Mouse (Mus musculus) c-Kit-positive CD71-positive TER-119-positive erythroid progenitor cells, embryonic 14.5 days (primary cell): ENCODE results near the gene Gatad1.
"Not testable (repeated sequence)": the region's sequence is repeated elsewhere in the genome, so short reads cannot be mapped to it uniquely, and the experiment has no call there.

Experiments
- DNase-seq: peaks from one replicate; pipeline ENCODE4 v3.0.0-alpha.2; 2013; ENCODE audit warnings: low spot score

Gene Gatad1

DNA sequence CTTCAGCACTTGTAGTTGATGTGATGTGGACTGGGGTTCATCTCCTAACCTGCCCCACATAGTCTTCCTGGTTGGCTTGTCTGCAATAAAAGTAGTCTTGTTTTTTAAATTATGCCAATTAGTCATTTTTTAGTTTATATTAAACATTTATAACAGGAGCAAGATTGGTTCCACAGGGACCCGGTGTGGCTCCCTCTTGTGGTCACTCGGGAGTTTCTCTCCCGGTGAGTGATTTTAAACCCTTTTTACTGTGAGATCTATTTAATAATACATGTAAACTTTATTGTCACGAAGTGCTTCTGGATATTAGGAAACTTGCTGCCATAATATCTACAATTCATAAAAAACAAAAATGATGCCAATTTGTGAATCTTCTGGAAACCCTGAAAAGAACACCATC is 23.0 kb downstream of the Gatad1 start:
- peak; percentile 31 for DNase-seq

DNA sequence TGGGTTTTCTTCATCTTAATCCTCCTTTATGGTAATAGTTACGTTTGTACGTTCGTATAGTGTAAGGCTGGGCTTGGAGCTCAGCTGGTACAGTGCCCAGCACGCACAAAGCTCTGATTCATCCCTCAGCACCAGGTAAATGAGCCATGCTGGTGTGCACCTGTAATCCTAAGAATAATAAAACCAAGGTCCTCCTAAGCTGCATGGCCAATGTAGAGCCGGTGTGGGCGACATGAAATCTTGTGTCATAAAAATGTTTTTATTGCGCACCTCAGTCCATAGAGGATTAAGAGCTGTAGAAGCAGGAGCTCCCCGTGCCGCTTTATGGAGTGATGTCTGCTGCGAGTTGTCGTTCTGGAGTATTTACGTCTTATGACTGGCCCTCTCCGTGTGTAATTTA is 23.7 kb downstream of the Gatad1 start:
- DNase-seq: no peak

- DNase-seq: no peak
These were observed 24.7 kb downstream of the Gatad1 start for GRCm38 (mm10) chr5:3632285-3632684.

- DNase-seq: no peak
These were observed 25.3 kb downstream of the Gatad1 start for GRCm38 (mm10) chr5:3631512-3632271.

GRCm38 (mm10) chr5:3630055-3630454 is 26.9 kb downstream of the Gatad1 start:
- no peak for DNase-seq

DNA sequence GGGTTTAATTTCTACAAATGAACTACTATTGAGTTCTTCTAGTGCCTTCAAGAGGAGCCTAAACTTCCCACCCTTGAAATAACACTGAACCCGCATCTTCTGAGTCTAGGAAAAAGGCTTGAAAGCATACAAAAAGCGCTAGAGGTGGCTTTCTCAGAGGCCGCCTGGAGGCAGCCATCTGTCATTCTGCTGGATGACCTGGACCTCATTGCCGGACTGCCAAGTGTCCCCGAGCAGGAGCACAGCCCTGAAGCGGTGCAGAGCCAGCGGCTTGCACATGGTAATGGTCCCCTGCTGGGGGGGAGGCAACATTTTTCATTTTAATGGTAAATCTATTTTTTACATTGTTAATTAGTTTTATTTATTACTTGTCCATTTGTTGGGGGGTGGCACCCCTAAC is 36.5 kb downstream of the Gatad1 start:
- DNase-seq: no peak

- DNase-seq: not testable (repeated sequence)
These were observed 45.1 kb downstream of the Gatad1 start for GRCm38 (mm10) chr5:3611835-3612234.

DNA sequence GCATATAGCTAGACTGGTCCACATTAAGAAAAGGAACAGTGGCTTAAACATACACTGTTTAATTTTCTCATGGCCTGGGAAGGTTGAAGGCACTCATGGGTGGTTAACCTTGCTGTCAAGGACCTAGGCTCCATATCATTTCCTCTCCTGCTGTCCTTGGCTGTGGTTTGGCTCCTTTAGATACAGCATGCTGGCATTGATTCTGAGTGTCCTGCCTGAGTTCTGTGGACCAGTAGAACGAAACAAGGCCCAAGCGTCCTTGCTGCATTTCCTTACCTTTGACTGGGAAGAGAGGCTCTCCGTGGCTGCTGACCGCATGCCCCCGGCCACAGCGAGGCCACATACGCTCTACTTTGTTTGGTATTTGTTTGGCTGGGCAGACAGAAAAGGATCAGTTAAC is 47.7 kb downstream of the Gatad1 start:
- DNase-seq: no peak

- no peak for DNase-seq
These were observed 49.9 kb downstream of the Gatad1 start for GRCm38 (mm10) chr5:3607114-3607513.

DNA sequence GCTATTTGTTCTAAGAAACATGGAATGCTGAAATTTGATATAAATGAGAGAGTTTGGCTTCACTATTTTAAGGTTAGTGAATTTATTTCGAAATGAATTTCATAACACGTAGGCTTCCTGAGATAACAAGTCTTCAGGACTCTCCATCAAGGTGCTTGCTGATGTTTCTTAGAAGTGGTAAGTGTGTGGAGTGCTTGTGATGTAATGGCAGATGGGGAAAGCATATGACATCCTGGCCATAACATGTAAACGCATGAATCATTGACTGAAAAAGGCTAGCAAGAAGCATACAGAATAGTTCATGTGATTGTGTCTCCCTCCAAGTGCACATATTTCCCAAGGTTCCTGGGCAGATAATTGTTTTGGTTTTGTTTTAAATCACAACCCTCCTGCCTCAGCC is 56.2 kb downstream of the Gatad1 start:
- no peak for DNase-seq

GRCm38 (mm10) chr5:3600298-3600697 is 56.7 kb downstream of the Gatad1 start:
- DNase-seq: no peak

GRCm38 (mm10) chr5:3598766-3599165 is 58.2 kb downstream of the Gatad1 start:
- DNase-seq: no peak

- DNase-seq: no peak
These were observed 59.8 kb downstream of the Gatad1 start for GRCm38 (mm10) chr5:3597171-3597570.

GRCm38 (mm10) chr5:3596399-3596766 is 60.6 kb downstream of the Gatad1 start, which contains the start of gene Rbm48:
TSS of gene Rbm48 (minus strand) at chr5:3596585.
- DNase-seq: peak; percentile 53

GRCm38 (mm10) chr5:3595693-3596398 is 61.1 kb downstream of the Gatad1 start, which contains the start of gene Pex1:
TSS of gene Pex1 (plus strand) at chr5:3596066.
- DNase-seq: peak; percentile 94
